Mouse (Mus musculus) liver, postnatal 0 days (tissue): ENCODE measurements around the gene Gsk3b.

Source experiments
- CTCF ChIP-seq: sonication (generic); IDR thresholded peaks from 2 replicates; pipeline ENCODE4 v1.5.1; 2016; ENCODE audit warnings: antibody characterized with exemption, low read depth
- EP300 ChIP-seq: IDR thresholded peaks from 2 replicates; pipeline ENCODE4 v1.6.1; 2016; ENCODE audit warnings: antibody characterized with exemption, low read depth, mild to moderate bottlenecking

DNA sequence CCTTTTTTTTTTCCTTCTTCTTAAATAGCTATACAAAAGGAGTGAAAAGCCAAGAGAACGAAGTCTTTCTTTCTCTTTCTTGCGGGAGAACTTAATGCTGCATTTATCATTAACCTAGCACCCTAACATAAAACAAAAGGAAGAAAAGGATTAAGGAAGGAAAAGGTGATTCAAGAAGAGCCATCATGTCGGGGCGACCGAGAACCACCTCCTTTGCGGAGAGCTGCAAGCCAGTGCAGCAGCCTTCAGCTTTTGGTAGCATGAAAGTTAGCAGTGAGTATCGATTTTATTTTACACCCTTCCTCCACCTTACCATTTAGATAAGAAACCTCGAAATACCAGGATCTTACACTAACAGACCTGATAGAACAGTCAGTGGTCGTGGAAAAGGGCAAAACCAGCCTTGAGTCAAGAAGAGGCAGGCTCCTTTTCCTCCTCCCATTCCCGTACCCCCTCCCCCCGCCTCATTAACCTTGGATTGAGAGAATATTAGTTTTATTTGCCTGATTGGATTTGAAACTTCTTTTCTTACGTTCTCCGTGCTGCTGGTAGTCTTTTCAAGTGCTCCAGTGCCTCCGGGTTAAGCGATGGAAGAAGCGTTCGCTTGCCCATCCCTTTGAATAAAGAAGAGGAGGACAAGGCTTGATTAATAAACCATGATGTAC is 1.7 kb downstream of the Gsk3b start:
- TF ChIP-seq EP300 (no peak), CTCF (no peak)
